Mouse (Mus musculus) stomach, embryonic 15.5 days (tissue): ENCODE data around the gene Slc2a4. TPM values are rescaled to one million over a fixed set of nuclear protein-coding genes. Genes with fewer than 3 reads are reported as not detected.

Experiments
- ATAC-seq: fragments of 200-750 bp; cut with Nextera tagmentation; 2 replicates; pipeline ENCODE4 v1.8.0; 2017; ENCODE audit warnings: low read depth, moderate number of reproducible peaks, moderate TSS enrichment; ENCODE audit not compliant: insufficient read depth, low FRiP score
- H3K27ac ChIP-seq: fragments of 300-500 bp; sonication (generic); 2 replicates; pipeline ENCODE4 v1.5.1; 2015; ENCODE audit warnings: mild to moderate bottlenecking, inconsistent platforms
- H3K27me3 ChIP-seq: fragments of 300-500 bp; sonication (generic); replicated peaks from 2 replicates; pipeline ENCODE4 v1.6.1; 2015; ENCODE audit warnings: inconsistent platforms
- H3K36me3 ChIP-seq: fragments of 300-500 bp; sonication (generic); 2 replicates; pipeline ENCODE4 v1.6.1; 2015; ENCODE audit warnings: inconsistent platforms
- H3K4me1 ChIP-seq: fragments of 300-500 bp; sonication (generic); 2 replicates; pipeline ENCODE4 v1.6.1; 2015; ENCODE audit warnings: inconsistent platforms
- H3K4me2 ChIP-seq: fragments of 300-500 bp; sonication (generic); 2 replicates; pipeline ENCODE4 v1.6.1; 2015; ENCODE audit warnings: mild to moderate bottlenecking, inconsistent platforms
- H3K4me3 ChIP-seq: fragments of 300-500 bp; sonication (generic); replicated peaks from 2 replicates; pipeline ENCODE4 v1.5.1; 2015; ENCODE audit warnings: inconsistent platforms
- H3K9ac ChIP-seq: fragments of 300-500 bp; sonication (generic); 2 replicates; pipeline ENCODE4 v1.6.1; 2015; ENCODE audit warnings: inconsistent platforms
- H3K9me3 ChIP-seq: fragments of 300-500 bp; sonication (generic); 2 replicates; pipeline ENCODE4 v1.6.1; 2016; ENCODE audit warnings: inconsistent platforms
- WGBS: fragments of 180-500 bp; shearing (Covaris S2); methylation state at CpG from one replicate; pipeline ENCODE4 v1.1.7; 2015; 5-methylcytosine and 5-hydroxymethylcytosine counted together
- polyA plus RNA-seq: library from polyadenylated mRNA; unstranded; fragments of >200 nt; fragmentation: Nextera tagmentation; extraction: Ambion mirVana; gene quantifications from 2 replicates; pipeline ENCODE4 v1.2.1, GENCODE M21; 2015

Slc2a4 gene
- polyA plus RNA-seq, 1 experiment from 2014 or later, result 26.3 TPM

- Histone ChIP-seq H3K4me2 (no peak overlapping the region), H3K27ac (no peak overlapping the region), H3K36me3 (peaks cover 42% of the 10 kb centered on the region), H3K4me3 (no peak overlapping the region), H3K27me3 (no peaks in the 10 kb centered on the region), H3K9ac (no peak overlapping the region), H3K4me1 (peaks cover 15% of the 10 kb centered on the region), H3K9me3 (no peaks in the 10 kb centered on the region)
- no peak for ATAC-seq
- 87% methylated on average over 8 of the region's 8 CpGs for WGBS
Observed at GRCm38 (mm10) chr11:69984431-69984830, 36.4 kb upstream of the Slc2a4 start.

GRCm38 (mm10) chr11:69983377-69983776 lies 35.4 kb upstream of the Slc2a4 start:
- Histone ChIP-seq H3K27me3 (no peaks in the 10 kb centered on the region), H3K4me3 (no peak overlapping the region), H3K9ac (no peak overlapping the region), H3K4me1 (peaks cover 15% of the 10 kb centered on the region), H3K36me3 (peaks cover 35% of the 10 kb centered on the region), H3K9me3 (no peaks in the 10 kb centered on the region), H3K4me2 (peak overlapping the region; percentile 79; the same call in 1 of the 2 replicates), H3K27ac (no peak overlapping the region)
- WGBS, result 80% methylated on average over 4 of the region's 4 CpGs
- ATAC-seq, result no peak

GRCm38 (mm10) chr11:69982877-69983276 lies 34.9 kb upstream of the Slc2a4 start:
- Histone ChIP-seq H3K4me1 (peaks cover 15% of the 10 kb centered on the region), H3K36me3 (peaks cover 32% of the 10 kb centered on the region), H3K27ac (no peak overlapping the region), H3K4me2 (peak overlapping the region; percentile 79; the same call in 1 of the 2 replicates), H3K9me3 (no peaks in the 10 kb centered on the region), H3K9ac (no peak overlapping the region), H3K4me3 (peak overlapping the region; percentile 98), H3K27me3 (no peaks in the 10 kb centered on the region)
- no peak for ATAC-seq
- WGBS, result 23% methylated on average over 5 of the region's 5 CpGs

- WGBS, result 40% methylated on average over 8 of the region's 8 CpGs
- peak within 1 kb of the TSS; percentile 100 for H3K27ac ChIP-seq
- no peak for ATAC-seq
- no peaks in the 10 kb centered on the region for H3K9me3 ChIP-seq
- peaks cover 27% of the 10 kb centered on the region for H3K36me3 ChIP-seq
- H3K9ac ChIP-seq, result peak within 1 kb of the TSS; percentile 99
- peak within 1 kb of the TSS; percentile 98 for H3K4me3 ChIP-seq
- no peaks in the 10 kb centered on the region for H3K27me3 ChIP-seq
- peak within 1 kb of the TSS; percentile 79 for H3K4me2 ChIP-seq
- H3K4me1 ChIP-seq, result peaks cover 15% of the 10 kb centered on the region
Observed at GRCm38 (mm10) chr11:69982225-69982624, 34.2 kb upstream of the Slc2a4 start, which contains the start of gene Elp5. TSS of gene Elp5 (minus strand) at chr11:69982517.

- no peak for ATAC-seq
- H3K27me3 ChIP-seq, result no peaks in the 10 kb centered on the region
- under 1% methylated on average over 36 of the region's 43 CpGs for WGBS
Observed at GRCm38 (mm10) chr11:69981141-69981762, 33.3 kb upstream of the Slc2a4 start, which contains the start of gene Ctdnep1. TSS of gene Ctdnep1 (plus strand) at chr11:69981156.

GRCm38 (mm10) chr11:69980196-69981140 lies 32.5 kb upstream of the Slc2a4 start:
- H3K27me3 ChIP-seq, result no peaks in the 10 kb centered on the region
- peak overlapping the region; percentile 68 for H3K9ac ChIP-seq
- peaks cover 15% of the 10 kb centered on the region for H3K4me1 ChIP-seq
- H3K9me3 ChIP-seq, result no peaks in the 10 kb centered on the region
- H3K27ac ChIP-seq, result peak overlapping the region; percentile 100
- ATAC-seq, result peak; percentile 95
- peak overlapping the region; percentile 74 for H3K4me2 ChIP-seq
- peaks cover 21% of the 10 kb centered on the region for H3K36me3 ChIP-seq
- under 1% methylated on average over 44 of the region's 60 CpGs for WGBS
- H3K4me3 ChIP-seq, result peak overlapping the region; percentile 98

More at GRCm38 (mm10) chr11:69981141-69981762, 33.3 kb upstream of the Slc2a4 start, which contains the start of gene Ctdnep1:
- peak within 1 kb of the TSS; percentile 98 for H3K4me3 ChIP-seq
- H3K9me3 ChIP-seq, result no peaks in the 10 kb centered on the region
- peaks cover 21% of the 10 kb centered on the region for H3K36me3 ChIP-seq
- peak within 1 kb of the TSS; percentile 79 for H3K4me2 ChIP-seq
- peaks cover 15% of the 10 kb centered on the region for H3K4me1 ChIP-seq
- H3K27ac ChIP-seq, result peak within 1 kb of the TSS; percentile 100
- H3K9ac ChIP-seq, result peak within 1 kb of the TSS; percentile 99

- H3K27ac ChIP-seq, result peak overlapping the region; percentile 100
- no peaks in the 10 kb centered on the region for H3K9me3 ChIP-seq
- under 1% methylated on average over 16 of the region's 16 CpGs for WGBS
- peak overlapping the region; percentile 74 for H3K4me2 ChIP-seq
- H3K4me1 ChIP-seq, result peaks cover 15% of the 10 kb centered on the region
- H3K27me3 ChIP-seq, result no peaks in the 10 kb centered on the region
- H3K36me3 ChIP-seq, result peaks cover 22% of the 10 kb centered on the region
- peak overlapping the region; percentile 98 for H3K4me3 ChIP-seq
- H3K9ac ChIP-seq, result peak overlapping the region; percentile 51
- no peak for ATAC-seq
Observed at GRCm38 (mm10) chr11:69979827-69980195, 31.8 kb upstream of the Slc2a4 start.

GRCm38 (mm10) chr11:69976271-69976670 lies 28.3 kb upstream of the Slc2a4 start:
- WGBS, result 82% methylated on average over 4 of the region's 4 CpGs
- Histone ChIP-seq H3K4me2 (no peak overlapping the region), H3K27ac (no peak overlapping the region), H3K9me3 (no peaks in the 10 kb centered on the region), H3K4me1 (no peaks in the 10 kb centered on the region), H3K9ac (no peak overlapping the region), H3K27me3 (no peaks in the 10 kb centered on the region), H3K4me3 (no peak overlapping the region), H3K36me3 (peaks cover 28% of the 10 kb centered on the region)
- no peak for ATAC-seq

GRCm38 (mm10) chr11:69974907-69975306 lies 26.9 kb upstream of the Slc2a4 start:
- Histone ChIP-seq H3K27me3 (no peaks in the 10 kb centered on the region), H3K4me1 (no peaks in the 10 kb centered on the region), H3K9ac (no peak overlapping the region), H3K4me2 (no peak overlapping the region), H3K27ac (no peak overlapping the region), H3K36me3 (peaks cover 35% of the 10 kb centered on the region), H3K9me3 (no peaks in the 10 kb centered on the region), H3K4me3 (no peak overlapping the region)
- 94% methylated on average over 2 of the region's 2 CpGs for WGBS
- no peak for ATAC-seq

- 60% methylated on average over 3 of the region's 3 CpGs for WGBS
- peaks cover 10% of the 10 kb centered on the region; the same call in 1 of the 2 replicates for H3K4me1 ChIP-seq
- H3K9ac ChIP-seq, result no peak overlapping the region
- no peak for ATAC-seq
- H3K27ac ChIP-seq, result 0 out of 2 replicates have a peak overlapping the region, but pooled peaks have one; percentile 31
- peaks cover 29% of the 10 kb centered on the region for H3K36me3 ChIP-seq
- H3K27me3 ChIP-seq, result peaks cover 16% of the 10 kb centered on the region
- H3K9me3 ChIP-seq, result no peaks in the 10 kb centered on the region
- H3K4me3 ChIP-seq, result no peak overlapping the region
- H3K4me2 ChIP-seq, result no peak overlapping the region
Observed at GRCm38 (mm10) chr11:69970775-69971174, 22.8 kb upstream of the Slc2a4 start.

- no peaks in the 10 kb centered on the region for H3K9me3 ChIP-seq
- no peak overlapping the region for H3K4me2 ChIP-seq
- ATAC-seq, result no peak
- peaks cover 10% of the 10 kb centered on the region; the same call in 1 of the 2 replicates for H3K4me1 ChIP-seq
- H3K9ac ChIP-seq, result no peak overlapping the region
- H3K36me3 ChIP-seq, result peaks cover 28% of the 10 kb centered on the region
- H3K4me3 ChIP-seq, result no peak overlapping the region
- H3K27me3 ChIP-seq, result peaks cover 20% of the 10 kb centered on the region
- 71% methylated on average over 6 of the region's 6 CpGs for WGBS
- H3K27ac ChIP-seq, result 0 out of 2 replicates have a peak overlapping the region, but pooled peaks have one; percentile 31
Observed at GRCm38 (mm10) chr11:69970222-69970621, 22.2 kb upstream of the Slc2a4 start.
